Mouse (Mus musculus): ENCODE measurements around the gene Mroh3. TPM values are rescaled to one million over a fixed set of nuclear protein-coding genes. Genes with fewer than 3 reads are reported as not detected.

The Mroh3 gene
- polyA plus RNA-seq, 1 experiment from 2014 or later, result 0.25 TPM

Other genes starting within 250 kb of the Mroh3 start
- gene Igfn1, start 206.5 kb downstream of the Mroh3 start, polyA plus RNA-seq (2016; fragmentation: Nextera tagmentation; extraction: Ambion mirVana), result 0.04 TPM in 1 of 2 replicates, not detected in the other
- 147 and 162 TPM in 2 replicates for gene Tmem9, start 204.7 kb downstream of the Mroh3 start, polyA plus RNA-seq (2016; fragmentation: Nextera tagmentation; extraction: Ambion mirVana)
- gene Ascl5, start 162.0 kb downstream of the Mroh3 start, polyA plus RNA-seq (2016; fragmentation: Nextera tagmentation; extraction: Ambion mirVana), result not detected in 2 replicates
- 0.06 TPM in 1 of 2 replicates, not detected in the other for gene Cacna1s, start 160.1 kb downstream of the Mroh3 start, polyA plus RNA-seq (2016; fragmentation: Nextera tagmentation; extraction: Ambion mirVana)
- gene Kif21b, start 81.4 kb downstream of the Mroh3 start, polyA plus RNA-seq (2016; fragmentation: Nextera tagmentation; extraction: Ambion mirVana), result 7.2 and 10.9 TPM in 2 replicates
- gene Inava, start 21.4 kb upstream of the Mroh3 start, polyA plus RNA-seq (2016; fragmentation: Nextera tagmentation; extraction: Ambion mirVana), result 23.6 and 29.2 TPM in 2 replicates
- not detected in 2 replicates for gene Gpr25, start 48.0 kb upstream of the Mroh3 start, polyA plus RNA-seq (2016; fragmentation: Nextera tagmentation; extraction: Ambion mirVana)
- gene Camsap2, start 133.3 kb upstream of the Mroh3 start, polyA plus RNA-seq (2016; fragmentation: Nextera tagmentation; extraction: Ambion mirVana), result 11.6 and 11.7 TPM in 2 replicates
- gene Ddx59, start 202.4 kb upstream of the Mroh3 start, polyA plus RNA-seq (2016; fragmentation: Nextera tagmentation; extraction: Ambion mirVana), result 16.5 and 17.8 TPM in 2 replicates

All from limb, embryonic 10.5 days (tissue).